Mouse (Mus musculus): ENCODE measurements around the gene Ube2cbp. TPM values are rescaled to one million over a fixed set of nuclear protein-coding genes. Genes with fewer than 3 reads are reported as not detected.

The Ube2cbp gene
- polyA plus RNA-seq, 1 experiment from 2014 or later: 4.1 TPM

DNA sequence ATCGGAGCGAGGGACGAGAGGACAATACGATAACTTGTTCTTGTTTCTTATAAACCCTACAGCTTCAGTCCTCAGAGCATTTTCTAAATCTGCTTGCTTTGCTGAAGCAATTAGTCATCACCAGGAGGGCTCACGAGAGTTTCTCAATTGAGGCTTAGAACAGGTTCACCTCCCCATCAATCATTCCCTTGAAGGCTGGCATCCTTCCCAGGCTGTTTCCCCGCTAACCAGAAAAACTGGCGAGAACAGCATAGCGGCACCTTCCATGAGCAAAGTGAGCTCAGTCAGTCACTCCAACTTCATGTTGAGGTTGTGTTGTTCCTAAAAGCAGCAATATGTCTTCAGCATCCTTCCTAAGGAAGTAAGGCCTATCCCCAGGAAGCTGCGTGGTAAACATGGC is 104.2 kb downstream of the Ube2cbp start:
- DNase-seq (ENCODE audit: low spot score): peak; percentile 62
- no peak for ATAC-seq (ENCODE audit: low read depth)
- Histone ChIP-seq H3K9ac (ENCODE audit: low read depth, low read length) (no peak overlapping the region), H3K36me3 (ENCODE audit: control insufficient read depth, insufficient read depth, low read length) (no peaks in the 10 kb centered on the region), H3K4me2 (ENCODE audit: low read depth, low read length) (no peak overlapping the region), H3K27me3 (replicated peaks; ENCODE audit: control insufficient read depth, insufficient read depth, low read length) (no peaks in the 10 kb centered on the region), H3K9me3 (ENCODE audit: control insufficient read depth, low read length) (no peaks in the 10 kb centered on the region), H3K4me1 (ENCODE audit: control insufficient read depth, insufficient read depth, low read length) (no peaks in the 10 kb centered on the region), H3K27ac (replicated peaks; ENCODE audit: low read depth, low read length) (no peak overlapping the region), H3K4me3 (ENCODE audit: low read depth, low read length) (no peak overlapping the region)
- WGBS: 74% methylated on average over 9 of the region's 9 CpGs

DNA sequence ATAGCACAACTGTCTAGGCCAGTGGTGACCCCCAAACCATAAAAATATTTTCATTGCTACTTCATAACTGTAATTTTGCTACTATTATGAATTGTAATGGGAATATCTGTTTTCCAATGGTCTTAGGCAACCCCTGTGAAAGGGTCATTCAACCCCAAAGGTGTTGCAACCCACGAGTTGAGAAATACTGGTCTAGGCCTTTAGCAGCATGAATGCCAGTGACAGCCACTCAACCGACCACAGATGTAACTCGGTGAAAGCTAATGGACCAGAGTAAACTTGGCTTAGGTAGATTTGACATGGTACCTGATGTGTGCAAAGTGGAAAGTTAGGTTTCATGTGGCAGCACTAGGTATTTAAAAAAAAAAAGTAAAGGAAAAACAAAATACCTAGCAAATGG is 108.9 kb downstream of the Ube2cbp start:
- DNase-seq (ENCODE audit: low spot score): no peak
- WGBS: 84% methylated on average over 3 of the region's 3 CpGs
- H3K9me3 ChIP-seq (ENCODE audit: control insufficient read depth, low read length): no peaks in the 10 kb centered on the region
- no peak overlapping the region for H3K4me2 ChIP-seq (ENCODE audit: low read depth, low read length)
- H3K4me1 ChIP-seq (ENCODE audit: control insufficient read depth, insufficient read depth, low read length): no peaks in the 10 kb centered on the region
- ATAC-seq (ENCODE audit: low read depth): no peak
- no peak overlapping the region for H3K27ac ChIP-seq (replicated peaks; ENCODE audit: low read depth, low read length)
- no peaks in the 10 kb centered on the region for H3K36me3 ChIP-seq (ENCODE audit: control insufficient read depth, insufficient read depth, low read length)
- no peaks in the 10 kb centered on the region for H3K27me3 ChIP-seq (replicated peaks; ENCODE audit: control insufficient read depth, insufficient read depth, low read length)
- no peak overlapping the region for H3K4me3 ChIP-seq (ENCODE audit: low read depth, low read length)
- H3K9ac ChIP-seq (ENCODE audit: low read depth, low read length): no peak overlapping the region

DNA sequence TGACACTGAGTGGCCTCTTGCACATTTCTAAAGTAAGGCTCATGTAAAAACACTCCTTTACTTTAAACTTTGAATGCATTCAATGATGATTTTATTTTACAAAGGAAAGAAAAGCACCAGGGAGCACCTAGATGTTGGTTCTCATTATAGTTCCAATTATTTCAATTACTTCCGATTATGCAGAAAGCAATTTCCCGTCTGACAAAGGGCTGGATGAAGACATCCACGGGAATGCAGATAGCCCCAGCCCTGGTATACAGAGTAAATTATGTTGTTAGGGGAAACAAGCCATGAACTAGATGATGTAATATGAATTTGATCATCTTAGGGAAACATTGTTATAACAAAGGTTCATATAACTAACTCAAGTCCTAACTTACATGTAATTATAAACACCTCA is 113.3 kb downstream of the Ube2cbp start:
- Histone ChIP-seq H3K4me2 (ENCODE audit: low read depth, low read length) (no peak overlapping the region), H3K36me3 (ENCODE audit: control insufficient read depth, insufficient read depth, low read length) (no peaks in the 10 kb centered on the region), H3K27ac (replicated peaks; ENCODE audit: low read depth, low read length) (no peak overlapping the region), H3K9me3 (ENCODE audit: control insufficient read depth, low read length) (no peaks in the 10 kb centered on the region), H3K9ac (ENCODE audit: low read depth, low read length) (no peak overlapping the region), H3K4me1 (ENCODE audit: control insufficient read depth, insufficient read depth, low read length) (no peaks in the 10 kb centered on the region), H3K4me3 (ENCODE audit: low read depth, low read length) (no peak overlapping the region), H3K27me3 (replicated peaks; ENCODE audit: control insufficient read depth, insufficient read depth, low read length) (no peaks in the 10 kb centered on the region)
- ATAC-seq (ENCODE audit: low read depth): no peak
- 55% methylated on average over 3 of the region's 3 CpGs for WGBS
- DNase-seq (ENCODE audit: low spot score): no peak

DNA sequence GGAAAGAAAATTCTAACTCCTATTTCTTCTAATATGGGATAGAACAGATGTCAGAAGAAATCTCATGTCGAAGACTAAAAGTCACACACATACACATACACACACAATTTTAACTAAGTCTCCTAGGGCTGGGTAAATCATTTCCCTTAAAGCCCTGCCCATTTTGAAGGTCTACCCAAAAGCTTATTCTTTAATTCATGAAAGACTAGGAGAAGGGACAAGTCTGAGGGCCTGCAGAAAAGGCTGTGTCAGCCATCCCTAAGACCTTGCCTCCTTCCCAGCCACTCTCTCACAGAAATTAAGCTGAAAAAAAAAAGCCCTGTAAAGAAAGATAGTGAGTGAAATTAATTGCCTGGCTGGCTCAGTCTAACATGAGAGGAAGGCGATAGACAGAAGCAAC is 128.0 kb downstream of the Ube2cbp start:
- WGBS: 88% methylated on average over 2 of the region's 2 CpGs
- Histone ChIP-seq H3K9me3 (ENCODE audit: control insufficient read depth, low read length) (no peaks in the 10 kb centered on the region), H3K27me3 (replicated peaks; ENCODE audit: control insufficient read depth, insufficient read depth, low read length) (no peaks in the 10 kb centered on the region), H3K4me2 (ENCODE audit: low read depth, low read length) (no peak overlapping the region), H3K36me3 (ENCODE audit: control insufficient read depth, insufficient read depth, low read length) (no peaks in the 10 kb centered on the region), H3K4me3 (ENCODE audit: low read depth, low read length) (no peak overlapping the region), H3K27ac (replicated peaks; ENCODE audit: low read depth, low read length) (no peak overlapping the region), H3K9ac (ENCODE audit: low read depth, low read length) (no peak overlapping the region), H3K4me1 (ENCODE audit: control insufficient read depth, insufficient read depth, low read length) (0 out of 2 replicates have a peak, but pooled peaks cover 5% of the 10 kb centered on the region)
- no peak for DNase-seq (ENCODE audit: low spot score)
- ATAC-seq (ENCODE audit: low read depth): no peak

DNA sequence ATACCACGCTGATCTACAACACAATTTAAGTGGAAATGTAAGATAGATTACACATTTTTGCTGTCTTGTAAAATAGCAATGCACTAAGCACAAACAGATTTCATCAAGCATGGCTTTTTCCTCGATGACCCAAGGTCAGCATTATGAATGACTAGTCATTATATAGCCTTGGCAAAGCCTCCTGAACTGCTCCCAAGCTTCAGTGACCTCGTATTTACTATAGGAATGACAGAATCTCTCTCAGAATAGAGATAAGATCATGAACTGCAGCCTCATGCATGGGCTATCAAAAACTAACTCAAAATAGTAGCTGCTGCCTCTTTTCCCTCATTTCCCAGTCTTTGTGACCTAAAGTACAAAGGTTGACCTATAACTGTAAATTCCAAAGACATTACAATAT is 128.4 kb downstream of the Ube2cbp start:
- no peak for DNase-seq (ENCODE audit: low spot score)
- WGBS: 57% methylated on average over 3 of the region's 3 CpGs
- H3K9me3 ChIP-seq (ENCODE audit: control insufficient read depth, low read length): no peaks in the 10 kb centered on the region

DNA sequence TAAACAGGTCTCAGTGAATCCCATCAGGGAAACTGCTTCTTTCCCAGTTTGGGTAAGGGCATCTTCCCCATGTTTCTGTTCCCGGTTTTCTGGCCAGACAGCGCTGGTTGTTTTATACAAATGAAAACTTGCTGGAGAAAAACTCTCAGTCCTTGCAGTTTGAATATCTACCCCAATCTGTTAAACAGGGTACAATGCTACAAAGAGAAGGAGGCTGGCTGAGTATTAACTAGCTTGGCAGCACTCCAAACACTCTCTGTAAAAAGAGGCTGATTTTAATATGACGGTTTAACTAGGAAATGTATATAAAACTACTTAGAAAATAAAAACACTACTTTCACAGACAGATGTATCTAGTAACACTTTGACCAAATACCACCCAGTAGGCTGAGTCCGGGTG is 129.2 kb downstream of the Ube2cbp start:
- WGBS: 54% methylated on average over 4 of the region's 4 CpGs
- H3K4me2 ChIP-seq (ENCODE audit: low read depth, low read length): no peak overlapping the region
- no peaks in the 10 kb centered on the region for H3K27me3 ChIP-seq (replicated peaks; ENCODE audit: control insufficient read depth, insufficient read depth, low read length)
- no peak for ATAC-seq (ENCODE audit: low read depth)
- no peaks in the 10 kb centered on the region for H3K9me3 ChIP-seq (ENCODE audit: control insufficient read depth, low read length)
- H3K9ac ChIP-seq (ENCODE audit: low read depth, low read length): no peak overlapping the region
- no peak overlapping the region for H3K27ac ChIP-seq (replicated peaks; ENCODE audit: low read depth, low read length)
- 0 out of 2 replicates have a peak, but pooled peaks cover 5% of the 10 kb centered on the region for H3K4me1 ChIP-seq (ENCODE audit: control insufficient read depth, insufficient read depth, low read length)
- H3K36me3 ChIP-seq (ENCODE audit: control insufficient read depth, insufficient read depth, low read length): no peaks in the 10 kb centered on the region
- DNase-seq (ENCODE audit: low spot score): peak; percentile 60
- no peak overlapping the region for H3K4me3 ChIP-seq (ENCODE audit: low read depth, low read length)

More for the DNA sequence above, 128.4 kb downstream of the Ube2cbp start:
- Histone ChIP-seq H3K27me3 (replicated peaks; ENCODE audit: control insufficient read depth, insufficient read depth, low read length) (no peaks in the 10 kb centered on the region), H3K27ac (replicated peaks; ENCODE audit: low read depth, low read length) (no peak overlapping the region), H3K4me2 (ENCODE audit: low read depth, low read length) (no peak overlapping the region), H3K4me1 (ENCODE audit: control insufficient read depth, insufficient read depth, low read length) (0 out of 2 replicates have a peak, but pooled peaks cover 5% of the 10 kb centered on the region), H3K4me3 (ENCODE audit: low read depth, low read length) (no peak overlapping the region), H3K36me3 (ENCODE audit: control insufficient read depth, insufficient read depth, low read length) (no peaks in the 10 kb centered on the region), H3K9ac (ENCODE audit: low read depth, low read length) (no peak overlapping the region)
- ATAC-seq (ENCODE audit: low read depth): no peak

DNA sequence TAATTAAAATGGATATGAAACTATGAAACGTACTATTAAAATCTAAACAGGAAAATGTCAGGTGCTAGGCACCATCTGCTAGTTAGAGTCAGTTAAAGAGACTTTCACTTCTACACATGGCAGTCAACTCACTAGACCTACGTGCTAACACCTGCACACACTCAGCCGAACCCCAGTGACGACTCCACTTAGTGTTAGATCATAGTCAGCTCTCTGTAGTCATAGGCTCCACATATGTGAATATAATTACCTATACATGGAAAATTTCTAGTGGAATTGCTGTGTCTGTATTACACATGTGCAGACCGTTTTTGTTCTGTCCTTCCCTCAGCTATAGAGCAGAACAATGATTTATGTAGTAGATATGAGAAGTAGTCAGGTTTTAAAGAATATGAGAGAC is 130.4 kb downstream of the Ube2cbp start:
- no peaks in the 10 kb centered on the region for H3K9me3 ChIP-seq (ENCODE audit: control insufficient read depth, low read length)
- H3K4me3 ChIP-seq (ENCODE audit: low read depth, low read length): no peak overlapping the region
- ATAC-seq (ENCODE audit: low read depth) (no peak), DNase-seq (ENCODE audit: low spot score) (no peak)
- no peaks in the 10 kb centered on the region for H3K27me3 ChIP-seq (replicated peaks; ENCODE audit: control insufficient read depth, insufficient read depth, low read length)
- 0 out of 2 replicates have a peak, but pooled peaks cover 5% of the 10 kb centered on the region for H3K4me1 ChIP-seq (ENCODE audit: control insufficient read depth, insufficient read depth, low read length)
- no peak overlapping the region for H3K27ac ChIP-seq (replicated peaks; ENCODE audit: low read depth, low read length)
- H3K4me2 ChIP-seq (ENCODE audit: low read depth, low read length): no peak overlapping the region
- H3K9ac ChIP-seq (ENCODE audit: low read depth, low read length): no peak overlapping the region
- H3K36me3 ChIP-seq (ENCODE audit: control insufficient read depth, insufficient read depth, low read length): no peaks in the 10 kb centered on the region
- WGBS: 77% methylated on average over 5 of the region's 5 CpGs

DNA sequence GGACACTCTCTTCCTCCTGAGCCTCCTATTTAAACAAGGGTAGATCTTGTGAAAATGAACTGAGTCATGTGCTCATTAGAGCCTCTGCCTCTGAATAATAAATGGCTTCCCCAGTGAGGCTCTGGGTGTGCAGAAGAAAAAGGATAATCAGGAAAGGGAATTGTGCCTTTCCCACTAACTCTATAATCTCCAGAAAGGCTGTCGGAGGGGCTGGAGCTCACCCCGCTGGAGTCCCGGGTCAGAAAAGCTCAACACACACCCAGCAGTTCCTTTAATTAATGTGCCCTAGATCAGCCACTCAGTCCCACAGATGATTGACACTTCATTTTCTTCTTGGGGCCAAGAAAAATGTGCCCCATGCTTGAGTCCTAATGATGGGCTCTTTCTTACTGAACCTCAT is 134.2 kb downstream of the Ube2cbp start:
- 83% methylated on average over 3 of the region's 3 CpGs for WGBS
- Histone ChIP-seq H3K4me1 (ENCODE audit: control insufficient read depth, insufficient read depth, low read length) (peaks cover 6% of the 10 kb centered on the region; the same call in 1 of the 2 replicates), H3K9ac (ENCODE audit: low read depth, low read length) (no peak overlapping the region), H3K4me3 (ENCODE audit: low read depth, low read length) (no peak overlapping the region), H3K36me3 (ENCODE audit: control insufficient read depth, insufficient read depth, low read length) (no peaks in the 10 kb centered on the region), H3K27me3 (replicated peaks; ENCODE audit: control insufficient read depth, insufficient read depth, low read length) (no peaks in the 10 kb centered on the region), H3K4me2 (ENCODE audit: low read depth, low read length) (no peak overlapping the region), H3K9me3 (ENCODE audit: control insufficient read depth, low read length) (no peaks in the 10 kb centered on the region), H3K27ac (replicated peaks; ENCODE audit: low read depth, low read length) (no peak overlapping the region)
- ATAC-seq (ENCODE audit: low read depth) (no peak), DNase-seq (ENCODE audit: low spot score) (no peak)

DNA sequence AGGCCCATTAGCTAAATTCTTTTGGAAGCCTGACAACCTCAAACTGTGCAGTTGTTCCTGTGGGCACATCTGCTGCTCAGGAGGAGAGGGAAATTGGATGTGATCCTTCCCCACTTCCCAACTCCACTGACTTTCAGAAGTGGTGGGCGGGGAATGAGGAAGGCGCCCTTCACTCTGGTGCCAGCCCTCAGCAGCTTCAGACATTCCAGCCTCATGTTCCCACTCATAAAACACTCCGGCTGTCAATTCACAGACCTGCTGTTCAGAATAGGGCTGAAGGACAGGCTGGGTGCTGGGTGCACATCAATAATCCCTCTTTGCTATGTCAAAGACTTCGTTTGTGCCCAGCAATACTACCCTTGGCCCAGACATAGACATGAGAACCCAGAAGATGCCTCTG is 136.5 kb downstream of the Ube2cbp start:
- DNase-seq (ENCODE audit: low spot score): peak; percentile 26
- Histone ChIP-seq H3K9ac (ENCODE audit: low read depth, low read length) (no peak overlapping the region), H3K36me3 (ENCODE audit: control insufficient read depth, insufficient read depth, low read length) (no peaks in the 10 kb centered on the region), H3K27ac (replicated peaks; ENCODE audit: low read depth, low read length) (peak overlapping the region; percentile 28; the same call in 1 of the 2 replicates), H3K4me2 (ENCODE audit: low read depth, low read length) (no peak overlapping the region), H3K4me3 (ENCODE audit: low read depth, low read length) (no peak overlapping the region), H3K9me3 (ENCODE audit: control insufficient read depth, low read length) (no peaks in the 10 kb centered on the region), H3K4me1 (ENCODE audit: control insufficient read depth, insufficient read depth, low read length) (peaks cover 10% of the 10 kb centered on the region), H3K27me3 (replicated peaks; ENCODE audit: control insufficient read depth, insufficient read depth, low read length) (no peaks in the 10 kb centered on the region)
- WGBS: 54% methylated on average over 4 of the region's 4 CpGs
- ATAC-seq (ENCODE audit: low read depth): no peak

Data from embryonic facial prominence, embryonic 14.5 days (tissue).